In the genomic region with DNA sequence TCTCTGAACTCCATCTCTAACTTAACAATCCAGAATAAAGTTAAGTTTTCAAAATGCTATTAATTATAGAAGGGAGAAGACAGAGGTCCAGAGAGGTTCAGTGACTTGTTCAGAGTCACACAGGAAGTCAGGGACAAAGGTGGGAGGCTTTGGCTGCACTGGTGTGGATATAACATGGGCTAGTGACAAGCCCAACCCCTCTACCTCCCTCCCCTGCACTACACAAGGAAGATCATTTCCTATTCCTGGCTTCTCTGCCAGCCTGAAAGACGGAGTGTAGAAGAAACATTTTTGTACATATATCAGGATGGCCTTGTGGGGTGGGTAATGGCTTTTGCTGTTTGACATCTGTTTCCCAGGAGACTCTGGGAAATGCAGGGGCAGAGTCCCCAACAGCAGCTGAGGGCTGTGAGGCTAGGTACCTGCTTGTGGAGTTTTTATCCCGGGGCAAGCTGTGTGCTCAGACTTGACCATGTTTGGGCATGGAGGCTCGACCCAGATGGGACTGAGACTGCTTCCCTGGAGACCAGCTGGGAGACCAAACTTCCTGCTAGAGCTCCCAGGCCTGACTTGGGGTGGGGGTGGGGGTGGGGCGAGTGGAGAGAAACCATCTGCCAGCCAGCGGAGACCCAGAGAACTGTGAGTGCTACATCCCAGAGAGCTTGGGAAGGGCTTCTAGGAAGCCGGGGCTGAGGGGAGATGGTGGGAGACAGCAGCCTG, we compare ENCODE assay signal across 9 mouse cellular contexts. TPM values are rescaled to one million over a fixed set of nuclear protein-coding genes. Genes with fewer than 3 reads are reported as not detected.
DNase-seq lines count a peak whose midpoint lies in the region; ATAC-seq and TF ChIP-seq lines count a peak whose summit lies in the region.
"Had no signal": no experiment of that assay in that cellular context is flagged by ENCODE, and none has a peak within 500 bp of the region (broad histone marks: within the 10 kb centered on the region; RNA-seq: fewer than 3 reads in every experiment).

A gene (plus strand): TSS at position 326 of the 720 bp plus-strand sequence.

- no peaks in the 10 kb centered on the region for H3K36me3 ChIP-seq in midbrain, embryonic 10.5 days
- no peaks in the 10 kb centered on the region for H3K36me3 ChIP-seq in midbrain, embryonic 16.5 days (ENCODE audit: control insufficient read depth, insufficient read depth, low read length)
- no peaks in the 10 kb centered on the region for H3K36me3 ChIP-seq in heart, embryonic 14.5 days (ENCODE audit: control insufficient read depth, insufficient read depth, low read length)
- H3K36me3 ChIP-seq in small intestine, adult 2 months (ENCODE audit: control insufficient read depth, insufficient read depth, low read length) = no peaks in the 10 kb centered on the region

- peak within 1 kb of the TSS; percentile 10; the same call in 1 of the 2 replicates for H3K27ac ChIP-seq in midbrain, embryonic 10.5 days (replicated peaks)
- H3K27ac ChIP-seq in midbrain, embryonic 16.5 days (ENCODE audit: low read length) = no peak within 1 kb of the TSS
- peak within 1 kb of the TSS in 1 of 2 experiments; percentile 39; a peak in 1 of 4 replicates for H3K27ac ChIP-seq in heart, embryonic 14.5 days (replicated peaks in 1 of 2; ENCODE audit: control insufficient read depth in 1 of 2, insufficient read depth in 1 of 2, low read depth in 2 of 2, low read length in 2 of 2)
- peak within 1 kb of the TSS; percentile 62 for H3K27ac ChIP-seq in small intestine, adult 2 months (ENCODE audit: insufficient read depth, low read depth, low read length)

- H3K4me3 ChIP-seq in midbrain, embryonic 10.5 days = no peak within 1 kb of the TSS
- H3K4me3 ChIP-seq in midbrain, embryonic 16.5 days (ENCODE audit: low read depth, low read length) = no peak within 1 kb of the TSS
- peak within 1 kb of the TSS; percentile 14 to 24; a peak in 1 of 4 replicates for H3K4me3 ChIP-seq in heart, embryonic 14.5 days (ENCODE audit: control insufficient read depth in 1 of 2, insufficient read depth in 1 of 2, low read depth in 1 of 2, low read length in 2 of 2)
- H3K4me3 ChIP-seq in small intestine, adult 2 months (ENCODE audit: low read depth, low read length) = peak within 1 kb of the TSS; percentile 37

- no peak within 1 kb of the TSS for H3K4me2 ChIP-seq in midbrain, embryonic 16.5 days (ENCODE audit: low read length)
- peak within 1 kb of the TSS; percentile 46 for H3K4me2 ChIP-seq in heart, embryonic 14.5 days (ENCODE audit: low read length)

- TF ChIP-seq POLR2A in small intestine, adult 2 months (IDR thresholded peaks at IDR 0.05; ENCODE audit: low read depth, low read length) = no peak

- no peaks in the 10 kb centered on the region for H3K27me3 ChIP-seq in midbrain, embryonic 10.5 days (ENCODE audit: low read depth, poor library complexity, severe bottlenecking)
- H3K27me3 ChIP-seq in midbrain, embryonic 16.5 days (ENCODE audit: control insufficient read depth, insufficient read depth, low read depth, low read length) = no peaks in the 10 kb centered on the region
- no peaks in the 10 kb centered on the region for H3K27me3 ChIP-seq in heart, embryonic 14.5 days (ENCODE audit: control insufficient read depth, insufficient read depth, low read length)
- H3K27me3 ChIP-seq in small intestine, adult 2 months (ENCODE audit: control insufficient read depth, insufficient read depth, low read length) = no peaks in the 10 kb centered on the region

- 48% methylated on average over 6 of the region's 6 CpGs for WGBS in midbrain, embryonic 10.5 days
- 52% methylated on average over 6 of the region's 6 CpGs for WGBS in midbrain, embryonic 16.5 days
- 3% methylated on average over 6 of the region's 6 CpGs for WGBS in heart, embryonic 14.5 days
- WGBS in small intestine, adult 2 months = 31% methylated on average over 6 of the region's 6 CpGs

- DNase-seq in midbrain, embryonic 10.5 days (ENCODE audit: low spot score) = peak; percentile 14
- DNase-seq in kidney, postnatal 10 days = peak; percentile 60
- DNase-seq in urinary bladder, postnatal 4 days (ENCODE audit: low spot score in 2 of 2) = no peak
- no peak for DNase-seq in ovary, postnatal 36 days (ENCODE audit: low spot score)
- DNase-seq in thymus, postnatal 25 days = no peak
- DNase-seq: right cerebral cortex, postnatal 14 days had no signal

- TF ChIP-seq CTCF in small intestine, adult 2 months (IDR thresholded peaks at IDR 0.05; ENCODE audit: extremely low read depth, insufficient read length, insufficient replicate concordance, low read depth, low read length) = no peak

- no peaks in the 10 kb centered on the region for H3K9me3 ChIP-seq in midbrain, embryonic 10.5 days (replicated peaks)
- no peaks in the 10 kb centered on the region for H3K9me3 ChIP-seq in midbrain, embryonic 16.5 days (replicated peaks; ENCODE audit: control insufficient read depth, low read length, poor library complexity, severe bottlenecking)
- no peaks in the 10 kb centered on the region for H3K9me3 ChIP-seq in heart, embryonic 14.5 days (ENCODE audit: control insufficient read depth, low read length)

- ATAC-seq in midbrain, embryonic 16.5 days = no peak
- no peak for ATAC-seq in heart, embryonic 14.5 days (ENCODE audit: insufficient number of reproducible peaks, insufficient read depth, low FRiP score, low read depth)

- H3K4me1 ChIP-seq in midbrain, embryonic 10.5 days = peaks cover 8% of the 10 kb centered on the region
- H3K4me1 ChIP-seq in midbrain, embryonic 16.5 days (ENCODE audit: control insufficient read depth, insufficient read depth, low read length) = no peaks in the 10 kb centered on the region
- H3K4me1 ChIP-seq in heart, embryonic 14.5 days (ENCODE audit: control insufficient read depth in 2 of 2, insufficient read depth in 2 of 2, low read length in 2 of 2) = peaks cover 9 to 13% of the 10 kb centered on the region in 2 experiments; a peak in 2 of 4 replicates
- no peaks in the 10 kb centered on the region for H3K4me1 ChIP-seq in small intestine, adult 2 months (ENCODE audit: control insufficient read depth, insufficient read depth, insufficient read length, low read length)

- H3K9ac ChIP-seq in midbrain, embryonic 16.5 days (ENCODE audit: low read depth, low read length) = no peak within 1 kb of the TSS
- peak within 1 kb of the TSS; percentile 1; the same call in 1 of the 2 replicates for H3K9ac ChIP-seq in heart, embryonic 14.5 days (ENCODE audit: low read length)

RNA-seq across cellular contexts. Expression of the gene that starts here (rescaled TPM):
- polyA plus RNA-seq in midbrain, embryonic 10.5 days (2016; fragmentation: Nextera tagmentation; extraction: Ambion mirVana) = 0.19 and 0.25 TPM in 2 replicates
- polyA plus RNA-seq in midbrain, embryonic 16.5 days (2015; fragmentation: Nextera tagmentation; extraction: Ambion mirVana) = 0.20 TPM in 2 replicates
- 1.7 and 2.0 TPM in 2 replicates for polyA plus RNA-seq in heart, embryonic 14.5 days (2014; fragmentation: Nextera tagmentation; extraction: Ambion mirVana)
- polyA plus RNA-seq in small intestine, adult 2 months (2012; rRNA removed) = 2.0 and 2.1 TPM in 2 replicates

Comparison
In these comparisons a context has a peak if more than half of its experiments do, and no peak if none do; other contexts are left out.
1. Peak in DNase-seq and H3K27ac ChIP-seq in midbrain, embryonic 10.5 days; RNA of the gene not detected or under 1 TPM.
2. H3K4me3 ChIP-seq: peak in heart, embryonic 14.5 days (2 of 2) and small intestine, adult 2 months (single experiment); none in midbrain, embryonic 10.5 days (single experiment) and midbrain, embryonic 16.5 days (single experiment).